Mouse (Mus musculus) lung, postnatal 0 days (tissue): Measurements from ENCODE around the gene Mrps18b. TPM values are rescaled to one million over a fixed set of nuclear protein-coding genes. Genes with fewer than 3 reads are reported as not detected.

Experiments used
- ATAC-seq: fragments of 200-750 bp; cut with Nextera tagmentation; 2 replicates; pipeline ENCODE4 v1.8.0; 2017; ENCODE audit warnings: moderate library complexity
- DNase-seq: peaks from one replicate; pipeline ENCODE4 v3.0.0-alpha.2; 2016; ENCODE audit warnings: low spot score
- H3K27ac ChIP-seq: fragments of 300-500 bp; sonication (generic); 2 replicates; pipeline ENCODE4 v1.5.1; 2014; ENCODE audit warnings: antibody characterized with exemption, mild to moderate bottlenecking, low read length, mixed read lengths
- H3K27me3 ChIP-seq: fragments of 300-500 bp; sonication (generic); replicated peaks from 2 replicates; pipeline ENCODE4 v1.6.1; 2014; ENCODE audit warnings: low read length, mixed read lengths; ENCODE audit not compliant: insufficient read depth
- H3K36me3 ChIP-seq: fragments of 300-500 bp; sonication (generic); 2 replicates; pipeline ENCODE4 v1.6.1; 2014; ENCODE audit warnings: low read length, mixed read lengths; ENCODE audit not compliant: insufficient read depth
- H3K4me1 ChIP-seq: fragments of 300-500 bp; sonication (generic); 2 replicates; pipeline ENCODE4 v1.6.1; 2014; ENCODE audit warnings: antibody characterized with exemption, low read depth, low read length, mixed read lengths; ENCODE audit not compliant: insufficient read depth
- H3K4me2 ChIP-seq: fragments of 300-500 bp; sonication (generic); replicated peaks from 2 replicates; pipeline ENCODE4 v1.6.1; 2014; ENCODE audit warnings: low read depth, mild to moderate bottlenecking, low read length, moderate library complexity, mixed read lengths
- H3K4me3 ChIP-seq: fragments of 300-500 bp; sonication (generic); 2 replicates; pipeline ENCODE4 v1.5.1; 2014; ENCODE audit warnings: low read depth, low read length
- H3K9ac ChIP-seq: fragments of 300-500 bp; sonication (generic); replicated peaks from 2 replicates; pipeline ENCODE4 v1.6.1; 2014; ENCODE audit warnings: low read depth, mild to moderate bottlenecking
- H3K9me3 ChIP-seq: fragments of 300-500 bp; sonication (generic); 2 replicates; pipeline ENCODE4 v1.6.1; 2016; ENCODE audit warnings: low read length, mixed read lengths
- CTCF ChIP-seq: IDR thresholded peaks from 2 replicates; pipeline ENCODE4 v1.5.1; 2016; ENCODE audit warnings: antibody characterized with exemption, mild to moderate bottlenecking
- EP300 ChIP-seq: IDR thresholded peaks from 2 replicates; pipeline ENCODE4 v1.6.1; 2016; ENCODE audit warnings: antibody characterized with exemption, mild to moderate bottlenecking, control low read depth
- WGBS: fragments of 180-500 bp; shearing (Covaris S2); extraction: QIAGEN DNeasy Blood & Tissue Kit; methylation state at CpG from one replicate; pipeline ENCODE4 v1.1.7; 2014; 5-methylcytosine and 5-hydroxymethylcytosine counted together
- polyA plus RNA-seq: library from polyadenylated mRNA; unstranded; fragments of >200 nt; fragmentation: Nextera tagmentation; extraction: Ambion mirVana; gene quantifications from 2 replicates; pipeline ENCODE4 v1.2.1, GENCODE M21; 2015

The Mrps18b gene
- polyA plus RNA-seq, 1 experiment from 2014 or later = 44.8 TPM

DNA sequence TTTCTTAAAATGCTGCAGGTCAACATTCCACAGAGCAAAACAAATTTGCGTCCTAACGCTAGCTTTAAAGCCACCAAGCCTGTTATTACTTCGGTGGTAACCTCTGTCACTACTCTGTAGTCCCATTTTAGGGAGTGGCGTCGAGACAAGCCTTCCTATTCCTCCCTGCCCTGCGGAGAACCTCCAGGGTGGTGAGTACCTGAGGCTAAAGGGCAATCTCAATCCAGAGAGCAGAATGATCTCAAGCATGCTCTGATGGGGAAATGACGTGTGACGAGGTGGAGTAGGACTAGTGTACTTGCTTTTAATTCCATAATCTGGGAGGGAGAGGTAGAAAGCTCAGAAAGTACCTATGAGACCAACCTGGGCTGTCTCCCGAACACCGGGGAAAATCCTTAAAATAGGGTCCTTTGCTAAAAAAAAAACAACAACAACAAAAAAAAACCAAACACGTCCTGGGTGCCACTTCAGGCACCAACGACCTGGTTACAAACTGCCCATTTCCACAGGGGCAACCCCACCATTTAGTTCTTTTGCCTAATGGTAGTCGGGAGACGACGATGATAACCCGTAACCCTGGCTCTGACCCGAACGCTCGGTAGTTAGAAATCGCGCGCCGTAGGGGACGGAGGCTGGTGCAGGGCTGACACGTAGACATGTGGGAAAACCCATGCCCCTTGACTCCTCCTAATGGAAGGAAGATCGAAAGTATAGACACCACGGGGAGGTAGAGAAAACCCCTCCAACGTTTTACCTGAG is 472 bp downstream of the Mrps18b start:
- no peak for ATAC-seq

GRCm38 (mm10) chr17:35914975-35915374 is 1.2 kb downstream of the Mrps18b start:
- Histone ChIP-seq H3K4me1 (peaks cover 8% of the 10 kb centered on the region; the same call in 1 of the 2 replicates), H3K9ac (no peak overlapping the region), H3K9me3 (no peaks in the 10 kb centered on the region), H3K4me3 (no peak overlapping the region), H3K27ac (no peak overlapping the region), H3K27me3 (no peaks in the 10 kb centered on the region), H3K4me2 (no peak overlapping the region; the same call in 1 of the 2 replicates), H3K36me3 (no peaks in the 10 kb centered on the region)
- no peak for TF ChIP-seq EP300
- TF ChIP-seq CTCF = peak; percentile 20; the same call in 1 of the 2 replicates
- DNase-seq = no peak
- ATAC-seq = no peak
- 69% methylated on average over 6 of the region's 6 CpGs for WGBS

More for the DNA sequence above, 472 bp downstream of the Mrps18b start:
- Histone ChIP-seq H3K9me3 (no peaks in the 10 kb centered on the region), H3K4me1 (peaks cover 16% of the 10 kb centered on the region), H3K27me3 (no peaks in the 10 kb centered on the region), H3K4me3 (peak overlapping the region; percentile 76), H3K9ac (peak overlapping the region; percentile 39), H3K4me2 (peak overlapping the region; percentile 62), H3K27ac (peak overlapping the region; percentile 91), H3K36me3 (no peaks in the 10 kb centered on the region)
- DNase-seq = peak; percentile 75
- WGBS = 3% methylated on average over 28 of the region's 28 CpGs
- no peak for TF ChIP-seq EP300
- no peak for TF ChIP-seq CTCF

DNA sequence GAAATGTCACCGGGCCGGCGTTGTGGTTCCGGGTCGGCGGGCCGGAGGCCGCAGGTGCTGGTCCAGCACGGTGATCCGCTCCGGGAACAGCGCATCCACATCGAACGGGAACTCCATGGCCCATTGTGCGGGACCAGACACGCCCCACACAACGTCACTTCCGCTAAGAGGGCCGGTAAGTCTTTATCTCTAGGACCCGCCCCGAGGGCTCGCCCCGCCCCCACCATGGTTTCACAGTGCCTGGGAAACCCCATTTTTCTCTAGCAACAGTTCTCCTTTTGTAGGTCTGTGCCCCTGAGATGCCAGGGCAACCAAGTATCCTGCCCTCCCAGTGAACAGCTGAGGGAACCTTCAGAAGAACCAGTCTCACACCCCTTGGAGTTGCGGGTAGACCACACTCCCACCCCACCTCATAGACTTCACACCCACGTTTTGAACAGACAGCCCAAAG is 6.2 kb downstream of the Mrps18b start, which contains the start of gene Atat1:
Gene Atat1, minus strand, starts transcription at position 157 of the 451 bp plus-strand sequence.
- peak within 1 kb of the TSS; percentile 62 for H3K4me3 ChIP-seq
- no peaks in the 10 kb centered on the region for H3K9me3 ChIP-seq
- DNase-seq = peak; percentile 96
- no peaks in the 10 kb centered on the region for H3K4me1 ChIP-seq
- peak within 1 kb of the TSS; percentile 87 for H3K4me2 ChIP-seq
- ATAC-seq = peak; percentile 97
- H3K27ac ChIP-seq = peak within 1 kb of the TSS; percentile 75
- H3K36me3 ChIP-seq = no peaks in the 10 kb centered on the region
- peak within 1 kb of the TSS; percentile 43 for H3K9ac ChIP-seq
- H3K27me3 ChIP-seq = no peaks in the 10 kb centered on the region
- WGBS = 3% methylated on average over 25 of the region's 25 CpGs
- TF ChIP-seq CTCF (no peak), EP300 (0 out of 2 replicates have a peak, but pooled peaks have one; percentile 11)

DNA sequence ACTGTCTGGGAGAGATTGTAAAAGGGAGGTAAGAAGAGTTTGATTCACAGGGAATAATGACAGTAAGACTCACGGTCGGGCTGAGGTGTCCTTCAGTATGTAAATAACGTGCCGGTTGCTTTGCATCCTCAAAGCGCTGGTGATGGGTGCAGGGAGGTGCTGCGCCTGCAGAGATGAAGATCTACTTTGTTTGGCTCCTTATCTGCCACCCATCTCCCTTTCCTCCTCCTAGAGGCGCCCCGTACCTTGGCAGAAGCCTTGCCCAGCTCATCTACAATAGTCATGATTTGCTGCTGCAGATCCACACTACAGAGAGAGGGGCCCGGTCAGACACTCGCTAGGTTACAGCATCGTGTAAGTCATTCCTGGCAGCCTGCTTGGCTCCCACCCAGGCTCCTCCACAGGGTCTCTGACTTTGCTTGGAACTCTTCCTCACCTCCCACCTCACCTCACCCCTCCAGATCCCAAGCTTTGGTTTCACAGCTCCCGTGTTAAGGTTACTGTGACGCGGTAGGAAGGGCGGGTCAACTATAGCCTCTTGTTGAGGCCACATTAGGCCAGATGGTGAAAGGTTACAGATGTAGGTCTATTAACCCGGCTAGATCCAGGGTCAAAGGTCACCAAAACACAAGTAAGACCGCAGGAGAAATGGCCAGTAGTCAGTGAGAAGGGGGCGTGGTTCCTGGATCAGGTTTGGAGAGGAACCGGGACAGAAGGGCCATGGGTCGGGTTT is 6.8 kb downstream of the Mrps18b start:
- ATAC-seq (peak; percentile 38), DNase-seq (no peak)
- Histone ChIP-seq H3K4me2 (peak overlapping the region; percentile 87), H3K9ac (peak overlapping the region; percentile 43), H3K4me1 (no peaks in the 10 kb centered on the region), H3K27ac (peak overlapping the region; percentile 75; the same call in 1 of the 2 replicates), H3K4me3 (peak overlapping the region; percentile 62), H3K9me3 (no peaks in the 10 kb centered on the region), H3K36me3 (no peaks in the 10 kb centered on the region), H3K27me3 (no peaks in the 10 kb centered on the region)
- no peak for TF ChIP-seq EP300
- no peak for TF ChIP-seq CTCF
- WGBS = 11% methylated on average over 20 of the region's 20 CpGs

DNA sequence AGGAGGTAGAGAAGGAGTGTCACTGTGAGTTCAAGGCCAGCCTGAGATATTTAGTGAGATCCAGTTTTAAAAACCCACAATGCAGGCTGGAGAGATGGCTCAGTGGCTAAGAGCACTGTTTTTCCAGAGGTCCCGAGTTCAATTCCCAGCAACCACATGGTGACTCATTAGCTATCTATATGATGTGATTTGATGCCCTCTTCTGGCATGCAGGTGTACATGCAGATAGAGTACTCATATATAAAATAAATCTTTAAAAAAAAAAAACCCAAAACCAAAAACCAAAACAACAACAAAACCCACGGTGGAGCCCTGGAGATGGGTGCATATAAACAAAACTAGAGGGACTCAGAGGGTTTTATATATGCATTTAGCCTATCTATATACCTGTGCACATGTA is 8.6 kb downstream of the Mrps18b start:
- no peaks in the 10 kb centered on the region for H3K27me3 ChIP-seq
- no peaks in the 10 kb centered on the region for H3K9me3 ChIP-seq
- H3K36me3 ChIP-seq = no peaks in the 10 kb centered on the region
- no peaks in the 10 kb centered on the region for H3K4me1 ChIP-seq
- no peak overlapping the region for H3K9ac ChIP-seq
- H3K4me3 ChIP-seq = no peak overlapping the region
- ATAC-seq (no peak), DNase-seq (peak; percentile 41)
- TF ChIP-seq EP300 = no peak
- peak; percentile 53 for TF ChIP-seq CTCF
- no peak overlapping the region for H3K4me2 ChIP-seq
- WGBS = 72% methylated on average over 2 of the region's 2 CpGs
- H3K27ac ChIP-seq = no peak overlapping the region

DNA sequence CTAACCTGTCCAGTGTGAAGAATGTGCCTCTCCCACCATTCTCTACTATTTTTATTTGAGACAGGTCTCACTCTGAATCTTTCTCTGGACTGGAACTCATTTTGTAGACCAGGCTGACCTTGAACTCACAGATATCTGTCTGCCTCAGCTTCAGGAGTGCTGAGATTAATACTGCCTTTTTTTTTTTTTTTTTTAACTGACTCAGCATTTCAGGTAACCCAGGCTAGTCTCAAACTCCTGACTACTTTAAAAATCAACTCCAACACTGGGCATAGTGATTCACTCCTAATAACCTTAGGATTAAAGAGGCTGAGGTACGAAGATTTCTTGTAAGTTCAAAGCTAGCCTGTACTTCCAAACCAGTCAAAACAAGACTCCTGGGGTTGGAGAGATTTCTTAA is 10.6 kb downstream of the Mrps18b start:
- no peaks in the 10 kb centered on the region for H3K9me3 ChIP-seq
- no peaks in the 10 kb centered on the region for H3K27me3 ChIP-seq
- no peak overlapping the region for H3K27ac ChIP-seq
- H3K36me3 ChIP-seq = no peaks in the 10 kb centered on the region
- no peak overlapping the region for H3K4me2 ChIP-seq
- ATAC-seq = no peak
- H3K4me3 ChIP-seq = no peak overlapping the region
- no peak for TF ChIP-seq EP300
- TF ChIP-seq CTCF = no peak
- H3K9ac ChIP-seq = no peak overlapping the region
- no peaks in the 10 kb centered on the region for H3K4me1 ChIP-seq
- WGBS = 93% methylated on average over 1 of the region's 1 CpGs
- no peak for DNase-seq
